Mouse (Mus musculus) Muller cell, postnatal 12 days (primary cell): ENCODE measurements around the gene Tex37.
A peak's percentile ranks its signal among the peaks of the same experiment; 100 is the strongest.

Experiments used
- DNase-seq: peaks from one replicate; pipeline ENCODE4 v3.0.0-alpha.2; 2015; ENCODE audit errors: inconsistent ontology term

The Tex37 gene

GRCm38 (mm10) chr6:70918827-70919226, at the start of gene Tex37:
TSS of gene Tex37 (minus strand) at chr6:70918927.
- no peak for DNase-seq

GRCm38 (mm10) chr6:70968291-70968690, 49.6 kb upstream of the Tex37 start:
- no peak for DNase-seq

- peak; percentile 14 for DNase-seq
Observed at GRCm38 (mm10) chr6:70967422-70967821, 48.7 kb upstream of the Tex37 start.

GRCm38 (mm10) chr6:70965694-70966093, 47.0 kb upstream of the Tex37 start:
- DNase-seq = no peak

GRCm38 (mm10) chr6:70964116-70964830, 45.5 kb upstream of the Tex37 start:
- DNase-seq = no peak

- DNase-seq = peak; percentile 3
Observed at GRCm38 (mm10) chr6:70957341-70957940, 38.7 kb upstream of the Tex37 start.

- DNase-seq = peak; percentile 17
Observed at GRCm38 (mm10) chr6:70956936-70957335, 38.2 kb upstream of the Tex37 start.

GRCm38 (mm10) chr6:70956285-70956912, 37.7 kb upstream of the Tex37 start, which contains the start of gene Foxi3:
TSS of gene Foxi3 (plus strand) at chr6:70956531.
- DNase-seq = peak; percentile 51

GRCm38 (mm10) chr6:70955841-70956240, 37.1 kb upstream of the Tex37 start:
- peak; percentile 33 for DNase-seq

GRCm38 (mm10) chr6:70955291-70955800, 36.6 kb upstream of the Tex37 start:
- peak; percentile 62 for DNase-seq

- DNase-seq = peak; percentile 29
Observed at GRCm38 (mm10) chr6:70954040-70954439, 35.3 kb upstream of the Tex37 start.

- no peak for DNase-seq
Observed at GRCm38 (mm10) chr6:70953274-70953673, 34.5 kb upstream of the Tex37 start.

- no peak for DNase-seq
Observed at GRCm38 (mm10) chr6:70931801-70932200, 13.1 kb upstream of the Tex37 start.

GRCm38 (mm10) chr6:70921274-70922074, 2.7 kb upstream of the Tex37 start:
- DNase-seq = peak; percentile 58

- no peak for DNase-seq
Observed at GRCm38 (mm10) chr6:70912396-70912765, 6.3 kb downstream of the Tex37 start.

GRCm38 (mm10) chr6:70911668-70912395, 6.9 kb downstream of the Tex37 start:
- DNase-seq = peak; percentile 45

- DNase-seq = no peak
Observed at GRCm38 (mm10) chr6:70910285-70910684, 8.4 kb downstream of the Tex37 start.

- DNase-seq = no peak
Observed at GRCm38 (mm10) chr6:70909572-70909971, 9.2 kb downstream of the Tex37 start.

- no peak for DNase-seq
Observed at GRCm38 (mm10) chr6:70903689-70904088, 15.0 kb downstream of the Tex37 start.

- DNase-seq = no peak
Observed at GRCm38 (mm10) chr6:70899594-70900003, 19.1 kb downstream of the Tex37 start.

- DNase-seq = no peak
Observed at GRCm38 (mm10) chr6:70898166-70898565, 20.6 kb downstream of the Tex37 start.
